Mouse (Mus musculus): ENCODE results near the gene Elof1. TPM values are rescaled to one million over a fixed set of nuclear protein-coding genes. Genes with fewer than 3 reads are reported as not detected.

The Elof1 gene
- 211 and 213 TPM in 2 replicates for polyA plus RNA-seq (2014; fragmentation: Nextera tagmentation; extraction: Ambion mirVana)

- Histone ChIP-seq H3K4me1 (replicated peaks; ENCODE audit: control insufficient read depth, insufficient read depth, low read length) (peaks cover 7% of the 10 kb centered on the region; the same call in 1 of the 2 replicates), H3K27ac (ENCODE audit: low read depth, low read length) (peak within 1 kb of the TSS; percentile 65), H3K27me3 (ENCODE audit: control insufficient read depth, insufficient read depth, low read length) (no peaks in the 10 kb centered on the region), H3K4me2 (replicated peaks; ENCODE audit: low read depth, low read length) (peak within 1 kb of the TSS; percentile 81), H3K36me3 (ENCODE audit: control insufficient read depth, insufficient read depth, low read length) (peaks cover 2% of the 10 kb centered on the region; the same call in 1 of the 2 replicates), H3K9me3 (ENCODE audit: control insufficient read depth, low read length) (no peaks in the 10 kb centered on the region), H3K4me3 (ENCODE audit: low read depth, low read length) (peak within 1 kb of the TSS; percentile 85), H3K9ac (ENCODE audit: low read depth, low read length) (peak within 1 kb of the TSS; percentile 96)
- WGBS = 0% methylated on average over 51 of the region's 52 CpGs
- ATAC-seq (ENCODE audit: low FRiP score) = peak; percentile 95
- DNase-seq (ENCODE audit: low spot score) = peak; percentile 97
Measured at GRCm38 (mm10) chr9:22116740-22117426, at the start of gene Elof1. Elof1 (minus strand) TSS chr9:22117172.

GRCm38 (mm10) chr9:22166686-22167085, 49.7 kb upstream of the Elof1 start:
- no peaks in the 10 kb centered on the region for H3K36me3 ChIP-seq (ENCODE audit: control insufficient read depth, insufficient read depth, low read length)
- ATAC-seq (ENCODE audit: low FRiP score) (no peak), DNase-seq (ENCODE audit: low spot score) (no peak)
- H3K4me2 ChIP-seq (replicated peaks; ENCODE audit: low read depth, low read length) = no peak overlapping the region
- H3K4me1 ChIP-seq (replicated peaks; ENCODE audit: control insufficient read depth, insufficient read depth, low read length) = no peaks in the 10 kb centered on the region
- WGBS = 93% methylated on average over 10 of the region's 10 CpGs
- no peak overlapping the region for H3K9ac ChIP-seq (ENCODE audit: low read depth, low read length)
- H3K27ac ChIP-seq (ENCODE audit: low read depth, low read length) = no peak overlapping the region
- no peak overlapping the region for H3K4me3 ChIP-seq (ENCODE audit: low read depth, low read length)
- H3K27me3 ChIP-seq (ENCODE audit: control insufficient read depth, insufficient read depth, low read length) = no peaks in the 10 kb centered on the region; the same call in 1 of the 2 replicates
- no peaks in the 10 kb centered on the region for H3K9me3 ChIP-seq (ENCODE audit: control insufficient read depth, low read length)

GRCm38 (mm10) chr9:22165964-22166363, 49.0 kb upstream of the Elof1 start:
- no peaks in the 10 kb centered on the region; the same call in 1 of the 2 replicates for H3K27me3 ChIP-seq (ENCODE audit: control insufficient read depth, insufficient read depth, low read length)
- H3K4me2 ChIP-seq (replicated peaks; ENCODE audit: low read depth, low read length) = no peak overlapping the region
- DNase-seq (ENCODE audit: low spot score) (no peak), ATAC-seq (ENCODE audit: low FRiP score) (no peak)
- no peak overlapping the region for H3K9ac ChIP-seq (ENCODE audit: low read depth, low read length)
- H3K4me3 ChIP-seq (ENCODE audit: low read depth, low read length) = no peak overlapping the region
- H3K4me1 ChIP-seq (replicated peaks; ENCODE audit: control insufficient read depth, insufficient read depth, low read length) = no peaks in the 10 kb centered on the region
- no peak overlapping the region for H3K27ac ChIP-seq (ENCODE audit: low read depth, low read length)
- H3K9me3 ChIP-seq (ENCODE audit: control insufficient read depth, low read length) = no peaks in the 10 kb centered on the region
- WGBS = 50% methylated on average over 6 of the region's 6 CpGs
- H3K36me3 ChIP-seq (ENCODE audit: control insufficient read depth, insufficient read depth, low read length) = no peaks in the 10 kb centered on the region

GRCm38 (mm10) chr9:22164711-22165668, 48.0 kb upstream of the Elof1 start:
- H3K4me3 ChIP-seq (ENCODE audit: low read depth, low read length) = peak overlapping the region; percentile 64
- H3K9ac ChIP-seq (ENCODE audit: low read depth, low read length) = peak overlapping the region; percentile 69
- peak overlapping the region; percentile 99 for H3K4me2 ChIP-seq (replicated peaks; ENCODE audit: low read depth, low read length)
- DNase-seq (ENCODE audit: low spot score) = peak; percentile 78
- H3K9me3 ChIP-seq (ENCODE audit: control insufficient read depth, low read length) = no peaks in the 10 kb centered on the region
- 0 out of 2 replicates have a peak overlapping the region, but pooled peaks have one; percentile 24 for H3K27ac ChIP-seq (ENCODE audit: low read depth, low read length)
- ATAC-seq (ENCODE audit: low FRiP score) = peak; percentile 83
- no peaks in the 10 kb centered on the region for H3K4me1 ChIP-seq (replicated peaks; ENCODE audit: control insufficient read depth, insufficient read depth, low read length)
- H3K36me3 ChIP-seq (ENCODE audit: control insufficient read depth, insufficient read depth, low read length) = no peaks in the 10 kb centered on the region
- no peaks in the 10 kb centered on the region; the same call in 1 of the 2 replicates for H3K27me3 ChIP-seq (ENCODE audit: control insufficient read depth, insufficient read depth, low read length)
- WGBS = 2% methylated on average over 51 of the region's 54 CpGs

GRCm38 (mm10) chr9:22162912-22163311, 45.9 kb upstream of the Elof1 start:
- Histone ChIP-seq H3K27ac (ENCODE audit: low read depth, low read length) (no peak overlapping the region), H3K9me3 (ENCODE audit: control insufficient read depth, low read length) (no peaks in the 10 kb centered on the region), H3K9ac (ENCODE audit: low read depth, low read length) (no peak overlapping the region), H3K36me3 (ENCODE audit: control insufficient read depth, insufficient read depth, low read length) (no peaks in the 10 kb centered on the region), H3K4me2 (replicated peaks; ENCODE audit: low read depth, low read length) (no peak overlapping the region), H3K4me1 (replicated peaks; ENCODE audit: control insufficient read depth, insufficient read depth, low read length) (no peaks in the 10 kb centered on the region), H3K4me3 (ENCODE audit: low read depth, low read length) (no peak overlapping the region), H3K27me3 (ENCODE audit: control insufficient read depth, insufficient read depth, low read length) (no peaks in the 10 kb centered on the region; the same call in 1 of the 2 replicates)
- WGBS = 87% methylated on average over 7 of the region's 7 CpGs
- ATAC-seq (ENCODE audit: low FRiP score) (no peak), DNase-seq (ENCODE audit: low spot score) (no peak)

GRCm38 (mm10) chr9:22162305-22162704, 45.3 kb upstream of the Elof1 start:
- DNase-seq (ENCODE audit: low spot score) (no peak), ATAC-seq (ENCODE audit: low FRiP score) (no peak)
- no peaks in the 10 kb centered on the region for H3K36me3 ChIP-seq (ENCODE audit: control insufficient read depth, insufficient read depth, low read length)
- 87% methylated on average over 9 of the region's 9 CpGs for WGBS
- no peak overlapping the region for H3K4me3 ChIP-seq (ENCODE audit: low read depth, low read length)
- H3K9ac ChIP-seq (ENCODE audit: low read depth, low read length) = no peak overlapping the region
- H3K4me2 ChIP-seq (replicated peaks; ENCODE audit: low read depth, low read length) = no peak overlapping the region
- H3K27me3 ChIP-seq (ENCODE audit: control insufficient read depth, insufficient read depth, low read length) = no peaks in the 10 kb centered on the region; the same call in 1 of the 2 replicates
- no peaks in the 10 kb centered on the region for H3K4me1 ChIP-seq (replicated peaks; ENCODE audit: control insufficient read depth, insufficient read depth, low read length)
- H3K9me3 ChIP-seq (ENCODE audit: control insufficient read depth, low read length) = no peaks in the 10 kb centered on the region
- no peak overlapping the region for H3K27ac ChIP-seq (ENCODE audit: low read depth, low read length)

GRCm38 (mm10) chr9:22161299-22161698, 44.3 kb upstream of the Elof1 start:
- 36% methylated on average over 6 of the region's 6 CpGs for WGBS
- Histone ChIP-seq H3K27me3 (ENCODE audit: control insufficient read depth, insufficient read depth, low read length) (no peaks in the 10 kb centered on the region; the same call in 1 of the 2 replicates), H3K9me3 (ENCODE audit: control insufficient read depth, low read length) (no peaks in the 10 kb centered on the region), H3K4me3 (ENCODE audit: low read depth, low read length) (no peak overlapping the region), H3K4me1 (replicated peaks; ENCODE audit: control insufficient read depth, insufficient read depth, low read length) (no peaks in the 10 kb centered on the region; the same call in 1 of the 2 replicates), H3K36me3 (ENCODE audit: control insufficient read depth, insufficient read depth, low read length) (no peaks in the 10 kb centered on the region), H3K27ac (ENCODE audit: low read depth, low read length) (no peak overlapping the region), H3K4me2 (replicated peaks; ENCODE audit: low read depth, low read length) (no peak overlapping the region), H3K9ac (ENCODE audit: low read depth, low read length) (no peak overlapping the region)
- DNase-seq (ENCODE audit: low spot score) (no peak), ATAC-seq (ENCODE audit: low FRiP score) (no peak)

- no peak for ATAC-seq (ENCODE audit: low FRiP score)
- Histone ChIP-seq H3K27ac (ENCODE audit: low read depth, low read length) (no peak overlapping the region), H3K36me3 (ENCODE audit: control insufficient read depth, insufficient read depth, low read length) (no peaks in the 10 kb centered on the region), H3K4me3 (ENCODE audit: low read depth, low read length) (peak overlapping the region; percentile 63), H3K4me2 (replicated peaks; ENCODE audit: low read depth, low read length) (peak overlapping the region; percentile 71), H3K9me3 (ENCODE audit: control insufficient read depth, low read length) (no peaks in the 10 kb centered on the region), H3K27me3 (ENCODE audit: control insufficient read depth, insufficient read depth, low read length) (no peaks in the 10 kb centered on the region), H3K9ac (ENCODE audit: low read depth, low read length) (peak overlapping the region; percentile 75; the same call in 1 of the 2 replicates), H3K4me1 (replicated peaks; ENCODE audit: control insufficient read depth, insufficient read depth, low read length) (no peaks in the 10 kb centered on the region; the same call in 1 of the 2 replicates)
- DNase-seq (ENCODE audit: low spot score) = no peak
- WGBS = 66% methylated on average over 34 of the region's 34 CpGs
Measured at GRCm38 (mm10) chr9:22157516-22158265, 40.7 kb upstream of the Elof1 start.
